Mouse (Mus musculus) thymus, postnatal 14 days (tissue): Measurements from ENCODE around the gene Dcakd.
A peak's percentile ranks its signal among the peaks of the same experiment; 100 is the strongest.
"Not testable (repeated sequence)": the region's sequence is repeated elsewhere in the genome, so short reads cannot be mapped to it uniquely, and the experiment has no call there.

ENCODE experiments used
- DNase-seq: peaks from one replicate; pipeline ENCODE4 v3.0.0; 2021

Gene Dcakd

GRCm38 (mm10) chr11:102975966-102976365 lies 52.2 kb downstream of the Dcakd start:
- not testable (repeated sequence) for DNase-seq

GRCm38 (mm10) chr11:102972326-102972725 lies 55.8 kb downstream of the Dcakd start:
- no peak for DNase-seq

DNA sequence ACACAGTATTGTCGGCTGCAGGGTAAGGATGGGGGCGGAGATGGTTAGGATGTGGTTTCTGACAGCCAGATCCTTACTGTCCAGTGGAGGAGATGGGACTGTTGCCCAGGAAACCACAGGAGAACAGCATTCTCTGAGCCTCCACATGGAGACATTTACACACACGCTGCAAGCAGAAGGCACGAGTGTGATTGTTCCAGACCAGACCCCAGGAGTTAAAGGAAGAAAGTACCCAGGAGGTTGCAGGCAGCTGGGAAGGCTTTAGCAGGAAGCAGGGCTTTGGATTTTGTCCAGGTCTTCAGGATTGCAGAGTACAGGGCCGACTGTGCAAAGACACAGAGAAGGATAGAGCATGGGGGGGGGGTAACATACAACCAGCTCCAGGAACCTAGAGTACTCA lies 56.5 kb downstream of the Dcakd start:
- DNase-seq = no peak

GRCm38 (mm10) chr11:102964547-102965091 lies 63.5 kb downstream of the Dcakd start:
- no peak for DNase-seq

DNA sequence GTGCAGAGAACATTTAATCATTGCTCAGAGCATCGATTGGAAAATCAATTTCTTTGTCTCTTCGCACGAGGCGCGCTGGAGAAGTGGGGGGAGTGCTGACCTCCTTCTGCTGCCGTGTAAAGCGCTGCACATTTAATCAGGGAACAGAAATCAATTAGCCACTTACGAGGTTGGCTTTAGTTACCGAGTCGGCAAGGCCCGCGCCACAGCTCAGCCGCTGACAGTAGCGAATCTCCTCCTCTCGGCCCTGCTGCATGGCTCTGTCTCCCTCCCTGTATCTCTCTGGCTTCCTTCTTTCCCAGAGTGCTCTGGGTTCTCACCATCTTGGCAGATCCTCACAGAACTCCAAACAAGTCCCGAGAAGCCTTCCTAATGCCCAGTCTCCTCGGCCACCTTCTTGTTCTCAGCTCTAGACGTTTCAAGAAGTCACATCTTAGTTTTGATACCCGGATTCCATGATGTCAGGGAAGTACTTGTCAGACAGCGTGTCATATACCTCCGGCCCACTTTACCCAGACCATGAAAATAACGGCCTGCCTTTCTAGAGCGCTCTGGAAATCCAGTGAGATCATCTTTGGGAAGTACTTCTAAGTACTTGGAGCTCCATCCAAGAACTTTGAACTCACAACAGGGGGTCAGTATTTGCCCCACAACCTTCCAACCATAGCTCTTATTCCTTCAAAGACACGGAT lies 64.1 kb downstream of the Dcakd start:
- DNase-seq = no peak

- DNase-seq = no peak
Observed at GRCm38 (mm10) chr11:102963246-102963854, 64.8 kb downstream of the Dcakd start.

DNA sequence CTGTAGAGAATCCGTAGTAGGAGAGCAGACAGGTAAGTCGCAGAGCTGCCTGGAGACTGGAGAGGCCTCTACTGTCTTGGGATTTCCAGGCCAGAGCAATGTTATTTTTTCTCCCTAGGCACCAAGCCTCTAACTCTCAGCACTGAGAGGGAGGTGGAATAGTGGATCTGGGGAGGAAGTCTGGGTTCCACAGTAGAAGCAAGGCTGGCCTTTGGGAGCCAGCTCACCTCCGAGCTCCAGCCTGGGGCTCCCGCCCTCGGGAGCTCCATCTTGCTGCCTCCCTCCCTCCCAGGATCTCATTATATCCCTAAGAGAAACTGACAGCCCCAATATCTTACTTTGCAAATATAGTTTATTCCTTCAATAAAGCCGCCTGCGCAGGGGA lies 65.3 kb downstream of the Dcakd start:
- DNase-seq = no peak

DNA sequence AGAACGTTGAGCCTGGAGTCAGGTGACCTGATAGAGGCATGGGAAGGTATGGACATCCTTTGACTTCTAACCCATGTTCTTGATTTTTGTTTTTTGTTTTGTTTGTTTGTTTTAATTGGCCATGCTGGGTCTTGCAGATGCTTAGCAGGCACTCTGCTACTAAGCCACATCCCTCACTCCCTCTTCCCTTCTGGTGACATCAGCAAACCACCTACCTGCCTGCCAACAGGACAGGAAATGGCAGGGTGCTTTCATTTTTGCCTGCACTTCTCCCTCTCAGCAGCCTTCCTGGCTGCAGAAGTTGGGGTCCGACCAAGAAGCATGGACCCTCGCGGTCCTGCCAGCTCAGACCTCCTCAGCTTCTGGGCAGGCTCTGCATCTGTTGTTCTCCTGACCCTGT lies 67.1 kb downstream of the Dcakd start:
- DNase-seq = no peak

DNA sequence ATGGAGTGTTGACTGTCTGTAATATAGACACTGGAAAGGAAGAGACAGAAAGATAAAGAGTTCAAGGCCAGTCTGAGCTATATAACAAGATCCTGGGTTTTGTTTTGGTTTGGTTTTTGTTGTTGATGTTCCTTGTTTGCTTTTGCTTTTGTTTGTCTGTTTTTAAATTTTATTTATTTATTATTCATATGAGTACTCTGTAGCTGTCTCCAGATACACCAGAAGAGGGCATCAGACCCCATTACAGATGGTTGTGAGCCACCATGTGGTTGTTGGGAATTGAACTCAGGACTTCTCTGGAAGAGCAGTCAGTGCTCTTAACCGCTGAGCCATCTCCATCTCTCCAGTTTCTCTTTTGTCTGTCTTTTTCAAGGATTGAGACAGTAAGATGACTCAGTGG lies 69.3 kb downstream of the Dcakd start:
- no peak for DNase-seq

- DNase-seq = no peak
Observed at GRCm38 (mm10) chr11:102958431-102958830, 69.7 kb downstream of the Dcakd start.

GRCm38 (mm10) chr11:102957692-102958091 lies 70.4 kb downstream of the Dcakd start:
- no peak for DNase-seq

- no peak for DNase-seq
Observed at GRCm38 (mm10) chr11:102956962-102957614, 71.0 kb downstream of the Dcakd start.

- no peak for DNase-seq
Observed at GRCm38 (mm10) chr11:102952922-102953321, 75.2 kb downstream of the Dcakd start.

DNA sequence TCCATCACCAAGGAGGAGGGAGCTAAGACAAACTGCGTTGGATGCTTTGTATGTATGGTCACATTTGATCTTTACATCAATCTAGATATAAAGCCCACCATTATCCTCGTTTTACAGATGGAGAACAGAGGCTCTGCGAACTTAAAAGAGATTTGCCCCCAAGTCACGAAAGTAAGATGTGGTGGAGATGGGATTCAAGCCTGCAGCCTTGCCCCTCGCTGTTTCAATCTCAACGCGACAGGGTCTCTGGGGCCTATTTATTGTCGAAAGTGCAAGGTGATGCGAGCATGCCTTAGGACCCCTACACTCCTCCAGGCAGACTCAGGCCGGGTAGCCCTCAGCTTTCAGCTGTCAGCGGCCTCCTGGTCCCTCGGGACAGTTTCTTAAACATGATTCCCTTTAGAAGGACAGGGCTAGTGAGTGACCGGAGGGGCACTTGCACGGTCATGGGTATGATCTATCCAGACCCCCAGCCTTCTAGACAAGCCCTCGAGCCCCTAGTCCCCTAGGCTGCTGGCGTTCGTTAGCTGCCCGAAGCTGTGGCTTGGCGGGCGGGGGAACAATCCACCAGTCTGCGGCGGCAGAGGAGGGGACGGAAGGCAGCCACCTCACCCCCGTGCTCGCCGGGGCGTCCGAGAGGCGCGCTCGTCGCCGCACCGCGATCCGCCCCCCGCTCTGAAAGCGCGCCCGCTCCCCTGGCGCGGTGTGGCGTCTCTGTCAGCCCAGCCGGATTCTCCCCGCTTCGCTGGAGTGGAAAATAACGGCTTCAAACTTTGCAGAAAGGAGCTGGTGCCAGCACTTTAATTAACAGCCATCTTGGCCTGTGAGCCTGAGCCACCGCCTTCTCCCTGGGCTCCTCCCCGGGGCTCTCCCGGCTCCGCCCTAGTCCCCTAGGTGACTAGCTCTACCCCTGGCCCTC lies 79.8 kb downstream of the Dcakd start:
- peak; percentile 26 for DNase-seq

- peak; percentile 36 for DNase-seq
Observed at GRCm38 (mm10) chr11:102946992-102947343, 81.2 kb downstream of the Dcakd start.

DNA sequence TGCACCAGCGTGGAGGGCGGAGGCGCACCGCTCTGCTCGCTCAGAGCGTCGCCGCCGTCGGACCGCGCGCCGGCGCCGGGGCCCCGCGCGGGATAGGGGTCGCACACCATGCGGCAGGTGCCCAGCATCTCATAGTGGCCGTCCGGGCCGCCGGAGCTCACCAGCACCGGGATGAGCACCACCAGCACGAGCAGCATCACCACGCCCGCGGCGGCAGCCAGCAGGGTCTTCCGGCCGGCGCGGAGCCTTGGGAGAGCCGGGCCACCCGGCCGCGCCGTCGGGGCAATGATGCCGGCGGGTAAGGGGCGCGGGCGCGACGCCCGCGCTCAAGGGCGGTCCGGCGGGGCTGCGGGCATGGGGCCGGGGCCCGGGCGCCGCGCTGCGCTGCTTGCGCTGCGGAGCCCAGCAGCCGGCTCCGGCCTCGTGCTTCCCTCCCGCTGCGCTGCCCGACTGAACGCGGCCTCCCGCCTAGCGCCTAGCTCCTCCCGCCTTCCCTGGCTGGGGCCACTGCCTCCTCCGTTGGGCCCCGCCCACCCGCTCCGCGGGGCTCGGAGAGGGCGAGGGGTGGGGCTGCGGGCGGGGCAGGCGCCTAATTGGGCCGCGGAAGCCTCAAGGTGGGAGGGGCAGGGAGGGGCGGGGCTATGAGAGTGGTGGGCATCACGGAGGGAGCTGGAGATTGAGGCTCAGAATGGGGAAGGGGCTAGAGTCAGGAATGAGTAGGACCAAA lies 81.7 kb downstream of the Dcakd start, which contains the start of gene C1ql1:
TSS of gene C1ql1 (minus strand) at position 424 of the 727 bp plus-strand sequence.
- peak; percentile 86 for DNase-seq

DNA sequence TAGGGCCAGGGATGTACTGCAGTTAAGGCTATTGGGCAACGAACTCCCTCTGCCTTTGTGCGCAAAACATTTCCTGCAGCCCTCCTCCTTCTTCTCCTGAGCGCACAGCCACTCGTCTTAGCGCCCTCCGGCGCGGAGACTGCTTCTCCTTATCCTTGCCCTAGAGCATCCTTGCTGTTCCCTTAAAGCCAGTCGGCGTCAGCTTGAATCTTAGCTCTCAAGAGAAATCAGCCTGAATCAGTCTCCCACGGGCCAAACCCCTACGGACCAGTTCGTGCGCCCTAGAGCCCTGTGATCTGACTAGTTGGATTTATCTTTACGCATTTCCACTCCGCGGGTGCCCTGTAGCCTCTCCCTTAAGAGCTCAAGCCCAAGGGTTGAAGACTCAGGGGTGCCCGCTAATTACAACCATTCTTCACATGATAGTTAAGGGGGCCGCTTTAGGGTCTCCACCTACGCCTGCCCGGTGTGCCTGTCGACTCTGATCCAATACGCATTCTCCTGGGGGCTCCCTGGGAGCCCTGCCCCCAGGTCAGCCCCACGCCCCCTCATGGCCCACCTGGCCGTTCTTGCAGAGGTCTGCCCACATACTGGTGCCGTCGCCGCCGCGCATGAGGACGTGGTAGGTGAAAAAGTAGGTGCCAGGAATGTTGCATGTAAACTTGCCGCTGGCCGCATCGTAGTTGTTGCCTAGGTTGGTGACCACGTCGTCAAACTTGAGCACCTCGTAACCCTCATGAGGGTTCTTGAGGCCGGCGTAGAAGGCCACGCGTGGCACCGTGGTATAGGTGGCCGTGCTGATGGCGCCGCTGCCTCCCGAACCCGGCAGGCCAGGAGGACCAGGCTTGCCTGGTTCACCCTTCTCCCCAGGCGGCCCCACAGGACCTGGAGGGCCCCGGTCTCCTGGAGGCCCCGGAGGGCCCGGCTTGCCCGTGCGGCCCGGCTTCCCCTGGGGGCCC lies 82.5 kb downstream of the Dcakd start:
- DNase-seq = no peak
